Mouse (Mus musculus): ENCODE data around the gene Gtpbp4. TPM values are rescaled to one million over a fixed set of nuclear protein-coding genes. Genes with fewer than 3 reads are reported as not detected.
"Not testable (repeated sequence)": the region's sequence is repeated elsewhere in the genome, so short reads cannot be mapped to it uniquely, and the experiment has no call there.

The Gtpbp4 gene
- polyA plus RNA-seq, 1 experiment from 2014 or later = 57.5 TPM

- 86% methylated on average over 5 of the region's 5 CpGs for WGBS (ENCODE audit: insufficient replicate concordance)
- not testable (repeated sequence) for H3K9ac ChIP-seq (ENCODE audit: low read depth, low read length); H3K9me3 ChIP-seq (replicated peaks; ENCODE audit: control insufficient read depth, low read length); H3K4me1 ChIP-seq (ENCODE audit: control insufficient read depth, insufficient read depth, low read length); ATAC-seq (replicated peaks; ENCODE audit: insufficient number of reproducible peaks, low FRiP score, low TSS enrichment); H3K4me3 ChIP-seq (ENCODE audit: low read depth, low read length); H3K36me3 ChIP-seq (ENCODE audit: control insufficient read depth, insufficient read depth, low read length); H3K4me2 ChIP-seq; H3K27ac ChIP-seq (ENCODE audit: low read depth, low read length); H3K27me3 ChIP-seq (ENCODE audit: control insufficient read depth, insufficient read depth, low read length)
Measured at GRCm38 (mm10) chr13:8997221-8997620, 1.3 kb upstream of the Gtpbp4 start.

- Histone ChIP-seq H3K36me3 (ENCODE audit: control insufficient read depth, insufficient read depth, low read length) (peaks cover 2% of the 10 kb centered on the region), H3K9me3 (replicated peaks; ENCODE audit: control insufficient read depth, low read length) (no peaks in the 10 kb centered on the region), H3K4me2 (peak overlapping the region; percentile 72), H3K4me1 (ENCODE audit: control insufficient read depth, insufficient read depth, low read length) (peaks cover 3% of the 10 kb centered on the region; the same call in 1 of the 2 replicates), H3K9ac (ENCODE audit: low read depth, low read length) (peak overlapping the region; percentile 97), H3K27ac (ENCODE audit: low read depth, low read length) (peak overlapping the region; percentile 18; the same call in 1 of the 2 replicates), H3K4me3 (ENCODE audit: low read depth, low read length) (peak overlapping the region; percentile 79), H3K27me3 (ENCODE audit: control insufficient read depth, insufficient read depth, low read length) (no peaks in the 10 kb centered on the region)
- 3% methylated on average over 33 of the region's 33 CpGs for WGBS (ENCODE audit: insufficient replicate concordance)
- ATAC-seq (replicated peaks; ENCODE audit: insufficient number of reproducible peaks, low FRiP score, low TSS enrichment) = peak; percentile 18
Measured at GRCm38 (mm10) chr13:8995159-8995989, 509 bp downstream of the Gtpbp4 start.

- Histone ChIP-seq H3K9ac (ENCODE audit: low read depth, low read length) (no peak overlapping the region), H3K27me3 (ENCODE audit: control insufficient read depth, insufficient read depth, low read length) (no peaks in the 10 kb centered on the region), H3K27ac (ENCODE audit: low read depth, low read length) (no peak overlapping the region), H3K4me2 (no peak overlapping the region), H3K36me3 (ENCODE audit: control insufficient read depth, insufficient read depth, low read length) (peaks cover 12% of the 10 kb centered on the region), H3K9me3 (replicated peaks; ENCODE audit: control insufficient read depth, low read length) (no peaks in the 10 kb centered on the region), H3K4me3 (ENCODE audit: low read depth, low read length) (no peak overlapping the region), H3K4me1 (ENCODE audit: control insufficient read depth, insufficient read depth, low read length) (peaks cover 3% of the 10 kb centered on the region; the same call in 1 of the 2 replicates)
- no peak for ATAC-seq (replicated peaks; ENCODE audit: insufficient number of reproducible peaks, low FRiP score, low TSS enrichment)
- 90% methylated on average over 6 of the region's 6 CpGs for WGBS (ENCODE audit: insufficient replicate concordance)
Measured at GRCm38 (mm10) chr13:8992231-8992630, 3.7 kb downstream of the Gtpbp4 start.

- 92% methylated on average over 3 of the region's 3 CpGs for WGBS (ENCODE audit: insufficient replicate concordance)
- peaks cover 34% of the 10 kb centered on the region for H3K36me3 ChIP-seq (ENCODE audit: control insufficient read depth, insufficient read depth, low read length)
Measured at GRCm38 (mm10) chr13:8972972-8973371, 22.9 kb downstream of the Gtpbp4 start.

GRCm38 (mm10) chr13:8972369-8972768 is 23.5 kb downstream of the Gtpbp4 start:
- no peak overlapping the region for H3K27ac ChIP-seq (ENCODE audit: low read depth, low read length)
- no peak overlapping the region for H3K9ac ChIP-seq (ENCODE audit: low read depth, low read length)
- no peak overlapping the region for H3K4me2 ChIP-seq
- no peaks in the 10 kb centered on the region for H3K27me3 ChIP-seq (ENCODE audit: control insufficient read depth, insufficient read depth, low read length)
- no peaks in the 10 kb centered on the region for H3K9me3 ChIP-seq (replicated peaks; ENCODE audit: control insufficient read depth, low read length)
- no peaks in the 10 kb centered on the region for H3K4me1 ChIP-seq (ENCODE audit: control insufficient read depth, insufficient read depth, low read length)
- ATAC-seq (replicated peaks; ENCODE audit: insufficient number of reproducible peaks, low FRiP score, low TSS enrichment) = no peak
- H3K4me3 ChIP-seq (ENCODE audit: low read depth, low read length) = no peak overlapping the region
- peaks cover 34% of the 10 kb centered on the region for H3K36me3 ChIP-seq (ENCODE audit: control insufficient read depth, insufficient read depth, low read length)

More at GRCm38 (mm10) chr13:8972972-8973371, 22.9 kb downstream of the Gtpbp4 start:
- ATAC-seq (replicated peaks; ENCODE audit: insufficient number of reproducible peaks, low FRiP score, low TSS enrichment) = no peak
- Histone ChIP-seq H3K4me3 (ENCODE audit: low read depth, low read length) (no peak overlapping the region), H3K9ac (ENCODE audit: low read depth, low read length) (no peak overlapping the region), H3K9me3 (replicated peaks; ENCODE audit: control insufficient read depth, low read length) (no peaks in the 10 kb centered on the region), H3K4me1 (ENCODE audit: control insufficient read depth, insufficient read depth, low read length) (no peaks in the 10 kb centered on the region), H3K27ac (ENCODE audit: low read depth, low read length) (no peak overlapping the region), H3K4me2 (no peak overlapping the region), H3K27me3 (ENCODE audit: control insufficient read depth, insufficient read depth, low read length) (no peaks in the 10 kb centered on the region)

GRCm38 (mm10) chr13:8967742-8968141 is 28.1 kb downstream of the Gtpbp4 start:
- WGBS (ENCODE audit: insufficient replicate concordance) = 92% methylated on average over 8 of the region's 8 CpGs
- H3K36me3 ChIP-seq (ENCODE audit: control insufficient read depth, insufficient read depth, low read length) = peaks cover 13% of the 10 kb centered on the region
- no peak overlapping the region for H3K4me2 ChIP-seq
- H3K27ac ChIP-seq (ENCODE audit: low read depth, low read length) = no peak overlapping the region
- H3K27me3 ChIP-seq (ENCODE audit: control insufficient read depth, insufficient read depth, low read length) = no peaks in the 10 kb centered on the region
- no peak overlapping the region for H3K4me3 ChIP-seq (ENCODE audit: low read depth, low read length)
- no peak overlapping the region for H3K9ac ChIP-seq (ENCODE audit: low read depth, low read length)
- H3K4me1 ChIP-seq (ENCODE audit: control insufficient read depth, insufficient read depth, low read length) = no peaks in the 10 kb centered on the region
- no peaks in the 10 kb centered on the region for H3K9me3 ChIP-seq (replicated peaks; ENCODE audit: control insufficient read depth, low read length)
- ATAC-seq (replicated peaks; ENCODE audit: insufficient number of reproducible peaks, low FRiP score, low TSS enrichment) = no peak

GRCm38 (mm10) chr13:8965224-8965623 is 30.7 kb downstream of the Gtpbp4 start:
- Histone ChIP-seq H3K9ac (ENCODE audit: low read depth, low read length) (no peak overlapping the region), H3K9me3 (replicated peaks; ENCODE audit: control insufficient read depth, low read length) (no peaks in the 10 kb centered on the region), H3K4me3 (ENCODE audit: low read depth, low read length) (no peak overlapping the region), H3K4me2 (no peak overlapping the region), H3K4me1 (ENCODE audit: control insufficient read depth, insufficient read depth, low read length) (no peaks in the 10 kb centered on the region), H3K27ac (ENCODE audit: low read depth, low read length) (no peak overlapping the region), H3K36me3 (ENCODE audit: control insufficient read depth, insufficient read depth, low read length) (peaks cover 5% of the 10 kb centered on the region; the same call in 1 of the 2 replicates), H3K27me3 (ENCODE audit: control insufficient read depth, insufficient read depth, low read length) (no peaks in the 10 kb centered on the region)
- ATAC-seq (replicated peaks; ENCODE audit: insufficient number of reproducible peaks, low FRiP score, low TSS enrichment) = no peak
- WGBS (ENCODE audit: insufficient replicate concordance) = 83% methylated on average over 5 of the region's 5 CpGs

- not testable (repeated sequence) for H3K27ac ChIP-seq (ENCODE audit: low read depth, low read length); ATAC-seq (replicated peaks; ENCODE audit: insufficient number of reproducible peaks, low FRiP score, low TSS enrichment); H3K4me2 ChIP-seq; H3K36me3 ChIP-seq (ENCODE audit: control insufficient read depth, insufficient read depth, low read length); H3K4me1 ChIP-seq (ENCODE audit: control insufficient read depth, insufficient read depth, low read length); H3K9me3 ChIP-seq (replicated peaks; ENCODE audit: control insufficient read depth, low read length); H3K4me3 ChIP-seq (ENCODE audit: low read depth, low read length); H3K27me3 ChIP-seq (ENCODE audit: control insufficient read depth, insufficient read depth, low read length); H3K9ac ChIP-seq (ENCODE audit: low read depth, low read length)
- 26% methylated on average over 5 of the region's 5 CpGs for WGBS (ENCODE audit: insufficient replicate concordance)
Measured at GRCm38 (mm10) chr13:8962266-8962665, 33.6 kb downstream of the Gtpbp4 start.
